Mouse (Mus musculus) liver, adult 2 months (tissue): ENCODE results near the gene Mlf2. TPM values are rescaled to one million over a fixed set of nuclear protein-coding genes. Genes with fewer than 3 reads are reported as not detected.

Experiments
- DNase-seq: peaks from one replicate; pipeline ENCODE4 v3.0.0-alpha.2; 2011; ENCODE audit warnings: low read depth, low spot score; ENCODE audit errors: extremely low read depth
- H3K27ac ChIP-seq: fragments of 200-500 bp; replicated peaks from 2 replicates; pipeline ENCODE4 v1.5.1; 2012; ENCODE audit warnings: low read depth, mild to moderate bottlenecking, control low read depth, inconsistent platforms, low read length; ENCODE audit not compliant: insufficient read depth
- H3K27me3 ChIP-seq: fragments of 200-500 bp; 2 replicates; pipeline ENCODE4 v1.6.1; 2012; ENCODE audit warnings: mild to moderate bottlenecking, moderate library complexity, low read length, inconsistent platforms; ENCODE audit not compliant: control insufficient read depth, insufficient read depth
- H3K36me3 ChIP-seq: fragments of 200-500 bp; 2 replicates; pipeline ENCODE4 v1.6.1; 2012; ENCODE audit warnings: low read length, inconsistent platforms; ENCODE audit not compliant: control insufficient read depth, insufficient read depth
- H3K4me1 ChIP-seq: fragments of 200-500 bp; 2 replicates; pipeline ENCODE4 v1.6.1; 2011; ENCODE audit warnings: low read length; ENCODE audit not compliant: control insufficient read depth, insufficient read depth
- H3K4me3 ChIP-seq: fragments of 200-500 bp; 2 replicates; pipeline ENCODE4 v1.5.1; 2011; ENCODE audit warnings: low read depth, mild to moderate bottlenecking, control low read depth, low read length, moderate library complexity; ENCODE audit not compliant: insufficient read depth
- H3K79me2 ChIP-seq: fragments of 200-500 bp; 2 replicates; pipeline ENCODE4 v1.6.1; 2012; ENCODE audit warnings: inconsistent platforms, mild to moderate bottlenecking, low read length, moderate library complexity; ENCODE audit not compliant: control insufficient read depth, insufficient read depth
- H3K9ac ChIP-seq: fragments of 200-500 bp; 2 replicates; pipeline ENCODE4 v1.6.1; 2012; ENCODE audit warnings: low read depth, mild to moderate bottlenecking, control low read depth, inconsistent platforms, low read length
- CTCF ChIP-seq: fragments of 200-500 bp; IDR thresholded peaks from 2 replicates; pipeline ENCODE4 v1.5.1; 2011; ENCODE audit warnings: low read depth, low read length, control low read depth
- POLR2A ChIP-seq: fragments of 200-500 bp; IDR thresholded peaks from 2 replicates; pipeline ENCODE4 v1.6.1; 2011; ENCODE audit warnings: low read length, control low read depth; ENCODE audit not compliant: insufficient read depth; ENCODE audit errors: extremely low read depth
- WGBS: fragments of 180-500 bp; shearing (Covaris S2); methylation state at CpG from one replicate; pipeline ENCODE4 v1.1.7; 2018; 5-methylcytosine and 5-hydroxymethylcytosine counted together
- polyA plus RNA-seq: library from polyadenylated mRNA; depleted of rRNA; stranded (reverse); fragments of >200 nt; gene quantifications from 2 replicates; pipeline ENCODE4 v1.2.3, GENCODE M21; 2012
- total RNA-seq: library from RNA; depleted of rRNA; stranded (reverse); fragments of >200 nt; gene quantifications from 2 replicates; pipeline ENCODE4 v1.2.3, GENCODE M21; 2014

Gene Mlf2
- total and polyA plus RNA-seq, 2 experiments: 74.6 to 265 TPM

DNA sequence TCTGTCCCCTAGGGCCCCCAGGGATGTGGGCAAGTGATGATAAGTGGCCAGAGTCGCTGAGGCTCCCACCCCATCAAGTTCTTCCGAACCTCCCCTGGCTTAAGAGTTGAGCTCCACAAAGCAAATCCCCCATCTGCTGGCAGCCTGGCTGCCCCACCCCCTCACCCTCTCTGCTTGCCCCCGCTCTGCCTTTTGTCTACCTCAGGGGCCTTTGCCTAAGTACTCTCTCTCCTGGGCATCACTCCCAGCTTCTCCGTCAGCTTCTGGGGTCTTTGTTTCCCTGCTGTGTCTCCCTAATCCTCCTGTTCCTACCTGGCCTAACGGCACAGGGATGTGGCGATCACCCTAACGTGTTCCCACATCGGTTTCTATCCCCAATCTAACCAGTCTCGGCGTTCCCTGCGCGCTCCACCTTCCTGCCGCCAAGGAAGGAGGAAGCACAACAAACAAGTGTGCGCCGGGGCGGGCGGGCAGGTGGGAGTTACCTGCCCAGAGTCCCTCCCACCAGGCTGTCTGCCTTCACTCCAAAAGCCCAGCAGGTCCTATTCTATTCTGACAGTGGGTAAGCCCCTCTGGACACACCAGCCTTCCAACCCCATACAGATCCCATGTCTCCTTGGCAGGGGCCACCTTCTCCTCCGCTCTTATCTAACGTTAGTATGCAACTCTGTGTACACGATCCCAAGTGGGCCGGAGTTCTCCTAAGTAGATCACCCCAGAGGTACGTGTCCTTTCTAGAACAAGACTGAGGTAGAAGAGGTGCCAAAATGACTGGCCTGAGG is 15.8 kb upstream of the Mlf2 start:
- H3K4me3 ChIP-seq: peak overlapping the region; percentile 95
- H3K4me1 ChIP-seq: peaks cover 28% of the 10 kb centered on the region
- no peak for DNase-seq
- peaks cover 2% of the 10 kb centered on the region; the same call in 1 of the 2 replicates for H3K79me2 ChIP-seq
- H3K27me3 ChIP-seq: no peaks in the 10 kb centered on the region
- H3K9ac ChIP-seq: peak overlapping the region; percentile 100
- 22% methylated on average over 22 of the region's 22 CpGs for WGBS
- TF ChIP-seq CTCF (no peak), POLR2A (0 out of 2 replicates have a peak, but pooled peaks have one; percentile 27)
- H3K27ac ChIP-seq: peak overlapping the region; percentile 94
- peaks cover 8% of the 10 kb centered on the region; the same call in 1 of the 2 replicates for H3K36me3 ChIP-seq

DNA sequence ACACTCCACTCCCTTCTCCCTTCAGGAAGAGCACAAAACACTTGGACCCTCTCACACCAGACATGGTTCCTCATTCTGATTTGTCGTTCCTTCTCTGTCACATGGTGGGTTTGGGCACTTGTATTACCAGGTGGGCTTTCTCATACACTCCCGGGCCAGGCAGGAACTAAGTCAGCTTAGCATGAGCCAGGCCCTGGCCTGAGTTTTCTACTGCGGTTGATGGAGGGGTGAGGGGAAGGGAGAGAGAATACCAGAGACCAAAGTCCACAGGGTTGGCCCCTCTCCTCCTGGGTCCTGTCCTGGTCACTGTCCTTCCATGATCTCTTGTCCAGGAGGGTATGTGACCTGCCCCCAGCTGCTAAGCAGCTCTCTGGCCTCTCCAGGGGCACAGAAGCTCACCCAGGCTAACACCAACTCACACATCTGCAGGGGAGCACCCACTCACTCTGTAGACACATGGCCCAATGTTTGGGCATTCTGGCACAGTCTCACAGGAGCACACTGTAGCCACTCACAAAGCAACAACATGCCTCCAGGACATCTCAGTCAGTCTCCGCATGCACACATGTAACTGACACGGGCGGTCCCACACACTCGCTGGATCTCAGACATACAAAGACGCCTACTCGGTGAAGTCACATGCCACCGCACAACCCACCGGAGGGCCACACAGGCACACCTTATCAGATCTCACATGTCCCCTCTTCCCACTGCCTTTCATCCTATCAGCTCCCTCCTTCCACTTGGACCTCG is 15.1 kb upstream of the Mlf2 start:
- Histone ChIP-seq H3K9ac (peak overlapping the region; percentile 100), H3K27ac (peak overlapping the region; percentile 94), H3K79me2 (peaks cover 2% of the 10 kb centered on the region; the same call in 1 of the 2 replicates), H3K27me3 (no peaks in the 10 kb centered on the region), H3K4me3 (peak overlapping the region; percentile 95), H3K36me3 (peaks cover 8% of the 10 kb centered on the region; the same call in 1 of the 2 replicates), H3K4me1 (peaks cover 31% of the 10 kb centered on the region)
- DNase-seq: peak; percentile 92
- TF ChIP-seq POLR2A (peak; percentile 67), CTCF (no peak)
- 6% methylated on average over 12 of the region's 12 CpGs for WGBS

DNA sequence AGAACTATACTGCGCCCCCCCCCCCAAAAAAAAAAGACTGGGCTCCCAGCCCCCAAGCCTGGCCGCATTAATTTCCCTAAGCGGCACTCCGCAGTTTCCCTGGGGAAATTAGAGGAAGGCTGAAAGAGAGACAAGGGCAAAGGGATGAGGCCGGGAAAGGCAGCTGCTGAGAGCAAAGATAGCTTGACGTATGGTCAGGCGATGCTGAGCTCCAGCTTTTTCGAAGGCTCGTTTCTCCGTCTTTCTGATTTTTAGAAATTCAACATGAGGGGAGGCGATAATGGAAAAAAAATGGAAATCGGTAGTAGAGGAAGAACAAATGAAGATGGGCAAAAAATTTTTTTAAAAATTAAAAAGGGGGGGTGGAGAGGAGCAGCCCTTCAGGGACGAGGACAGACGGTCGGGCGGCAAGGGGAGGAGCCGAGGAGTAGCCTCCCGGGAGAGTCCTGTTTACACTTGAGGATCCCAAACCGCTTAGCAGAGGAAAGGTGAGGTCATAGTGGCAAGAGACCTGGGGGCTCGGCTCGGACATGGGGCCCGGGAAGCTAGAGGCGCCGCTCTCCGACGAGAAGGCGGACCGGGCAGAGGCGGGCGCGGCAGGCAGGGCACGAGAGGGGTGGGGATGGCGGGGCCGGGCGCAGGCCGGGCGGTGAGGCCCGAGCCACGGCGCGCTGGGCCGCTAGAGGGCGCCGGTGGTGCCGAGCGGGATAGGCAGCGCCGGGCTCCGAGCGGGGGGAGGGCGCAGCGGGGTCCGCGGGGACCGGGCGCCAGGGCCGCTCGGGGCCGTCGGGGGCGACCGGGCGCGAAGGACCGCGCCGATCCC is 14.3 kb upstream of the Mlf2 start:
- 2% methylated on average over 61 of the region's 67 CpGs for WGBS
- Histone ChIP-seq H3K9ac (peak overlapping the region; percentile 100), H3K27ac (peak overlapping the region; percentile 94), H3K36me3 (peaks cover 8% of the 10 kb centered on the region; the same call in 1 of the 2 replicates), H3K79me2 (peaks cover 2% of the 10 kb centered on the region; the same call in 1 of the 2 replicates), H3K27me3 (no peaks in the 10 kb centered on the region), H3K4me1 (peaks cover 34% of the 10 kb centered on the region), H3K4me3 (peak overlapping the region; percentile 95)
- DNase-seq: no peak
- TF ChIP-seq POLR2A: 0 out of 2 replicates have a peak, but pooled peaks have one; percentile 26
- peak; percentile 81 for TF ChIP-seq CTCF

DNA sequence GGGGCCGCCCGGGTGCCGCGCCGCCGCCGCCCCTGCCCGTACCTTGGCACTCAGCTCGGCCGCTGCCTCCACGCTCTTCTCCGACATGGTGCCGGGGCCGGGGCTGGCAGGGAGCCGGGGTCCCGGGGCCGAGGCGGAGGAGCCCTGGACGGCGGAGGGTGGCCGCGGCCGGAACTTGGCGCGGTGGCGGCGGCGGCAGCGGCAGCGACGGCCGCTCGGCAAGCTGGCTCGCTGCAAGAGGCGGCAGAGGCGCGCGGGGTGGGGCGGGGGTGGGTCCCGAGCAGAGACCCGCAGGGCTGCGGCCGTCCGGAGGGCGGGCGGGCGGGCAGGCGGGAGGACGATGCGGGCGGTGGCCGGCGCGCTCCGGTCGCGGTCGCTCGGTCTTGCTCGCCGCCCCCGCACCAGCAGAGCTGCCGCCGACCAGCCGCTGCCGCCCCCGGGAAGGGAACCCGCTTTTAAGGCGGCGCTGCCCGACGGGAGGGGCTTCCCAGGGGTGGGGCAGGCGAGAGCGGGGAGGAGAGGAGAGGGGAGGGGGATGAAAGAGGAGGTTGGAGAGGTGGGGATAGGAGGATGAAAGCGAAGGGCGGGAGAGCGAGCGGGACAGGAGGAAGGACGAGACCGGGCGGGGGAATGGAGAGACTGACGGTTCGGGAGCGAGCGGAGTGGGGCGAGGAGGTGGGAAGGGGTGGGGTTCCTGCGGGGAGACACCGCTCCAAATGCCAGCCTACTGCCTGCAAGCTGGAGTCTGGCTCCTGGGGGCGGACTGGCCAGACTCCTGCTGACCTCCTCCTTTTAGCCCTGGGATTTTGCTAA is 13.5 kb upstream of the Mlf2 start:
- peaks cover 34% of the 10 kb centered on the region for H3K4me1 ChIP-seq

More for the DNA sequence above, 13.5 kb upstream of the Mlf2 start:
- Histone ChIP-seq H3K4me3 (peak overlapping the region; percentile 95), H3K9ac (peak overlapping the region; percentile 100), H3K36me3 (peaks cover 8% of the 10 kb centered on the region; the same call in 1 of the 2 replicates), H3K27ac (peak overlapping the region; percentile 92), H3K27me3 (no peaks in the 10 kb centered on the region), H3K79me2 (peaks cover 2% of the 10 kb centered on the region; the same call in 1 of the 2 replicates)
- TF ChIP-seq POLR2A (peak; percentile 96), CTCF (no peak)
- peak; percentile 96 for DNase-seq
- WGBS: 1% methylated on average over 63 of the region's 89 CpGs
